Comparison of ENCODE assay signal across 14 mouse cellular contexts in the genomic region with DNA sequence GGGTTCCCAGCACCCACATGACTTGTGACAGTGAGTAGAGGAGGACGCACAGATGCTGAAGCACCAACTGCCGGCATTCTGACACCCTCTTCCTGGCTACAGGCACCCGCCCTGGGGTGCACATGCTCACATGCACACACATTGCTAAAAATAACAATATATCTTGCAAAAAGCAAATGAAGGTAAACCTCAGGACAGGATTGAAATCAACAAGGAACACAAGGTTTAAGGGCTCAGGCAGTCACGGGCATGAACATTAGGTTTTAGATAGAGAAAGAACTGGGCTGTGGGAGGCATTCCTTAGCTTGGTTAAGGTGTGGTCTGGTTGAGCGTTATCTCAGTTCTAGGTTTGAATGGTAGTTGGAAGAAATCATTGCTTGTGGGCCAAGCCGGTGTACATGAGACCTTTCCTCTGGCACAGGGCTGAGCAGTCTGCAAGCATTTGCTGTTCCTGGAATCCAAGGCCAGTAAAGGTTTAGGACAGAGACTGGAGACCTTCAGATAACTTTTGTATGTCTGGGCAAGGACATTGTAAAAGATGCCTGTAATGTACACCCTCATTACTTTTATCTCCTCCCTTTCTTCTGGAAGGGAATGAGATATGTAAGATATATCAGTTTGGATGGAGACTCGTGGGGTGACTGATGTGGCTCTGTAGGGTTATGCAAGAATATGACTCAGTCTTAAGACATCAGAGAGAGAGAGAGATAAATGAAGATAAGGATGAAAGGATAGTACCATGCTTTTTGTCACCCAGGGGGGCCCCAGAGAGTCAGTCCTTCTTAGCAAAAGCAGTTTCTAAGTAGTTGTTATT.
DNase-seq lines count a peak whose midpoint lies in the region; ATAC-seq and TF ChIP-seq lines count a peak whose summit lies in the region.
"Had no signal": no experiment of that assay in that cellular context is flagged by ENCODE, and none has a peak within 500 bp of the region (broad histone marks: within the 10 kb centered on the region; RNA-seq: fewer than 3 reads in every experiment).

No protein-coding gene starts in this region.

- 54% methylated on average over 7 of the region's 7 CpGs for WGBS in heart, embryonic 13.5 days

- H3ac ChIP-seq in C2C12 (ENCODE audit: control insufficient read depth, insufficient read length, low read depth): no peak overlapping the region

- ATAC-seq in heart, embryonic 13.5 days (ENCODE audit: extremely low read depth, insufficient number of reproducible peaks, low FRiP score, low TSS enrichment): no peak
- peak; percentile 48 for ATAC-seq in CD4-positive, CD25-positive, alpha-beta regulatory T cell, adult 4 months
- peak; percentile 47 for ATAC-seq in inflammation-experienced regulatory T-cells, adult 6 months
- ATAC-seq: lung, postnatal 0 days had no signal

- H3K9me3 ChIP-seq in heart, embryonic 13.5 days: no peaks in the 10 kb centered on the region
- H3K9me3 ChIP-seq: embryonic facial prominence, embryonic 15.5 days; forebrain, embryonic 12.5 days; hindbrain, embryonic 15.5 days had no signal

- H3K27ac ChIP-seq in heart, embryonic 13.5 days (replicated peaks): peak overlapping the region; percentile 41; the same call in 1 of the 2 replicates
- H3K27ac ChIP-seq: embryonic facial prominence, embryonic 15.5 days; forebrain, embryonic 12.5 days; hindbrain, embryonic 15.5 days had no signal

- no peak overlapping the region for H3K4me3 ChIP-seq in heart, embryonic 13.5 days
- H3K4me3 ChIP-seq in C2C12 (ENCODE audit: insufficient read depth, poor library complexity, severe bottlenecking): no peak overlapping the region
- H3K4me3 ChIP-seq: embryonic facial prominence, embryonic 15.5 days; forebrain, embryonic 12.5 days; hindbrain, embryonic 15.5 days had no signal

- intact Hi-C loops in heart, postnatal 14 days (cut with DNase I): no loop called here

- H3K79me3 ChIP-seq in C2C12 (ENCODE audit: low read depth): no peaks in the 10 kb centered on the region

- TF ChIP-seq CTCF in C2C12 (IDR thresholded peaks at IDR 0.05; ENCODE audit: control insufficient read depth, insufficient read depth, insufficient read length): no peak

- no peak for DNase-seq in heart, postnatal 14 days
- DNase-seq in frontal cortex, postnatal 14 days (ENCODE audit: low spot score in 2 of 2): no peak
- DNase-seq in cerebellum, adult 9-10 months: no peak
- DNase-seq: cerebellum, adult 18-20 months; kidney, adult 2 months; kidney, postnatal 25 days had no signal

- no peaks in the 10 kb centered on the region for H3K79me2 ChIP-seq in C2C12 (ENCODE audit: control insufficient read depth, insufficient read depth)

- no peak overlapping the region for H3K4me2 ChIP-seq in heart, embryonic 13.5 days
- H3K4me2 ChIP-seq: embryonic facial prominence, embryonic 15.5 days; forebrain, embryonic 12.5 days; hindbrain, embryonic 15.5 days had no signal

- peaks cover 10% of the 10 kb centered on the region for H3K36me3 ChIP-seq in heart, embryonic 13.5 days
- H3K36me3 ChIP-seq in C2C12 (ENCODE audit: control insufficient read depth, insufficient read depth): no peaks in the 10 kb centered on the region
- H3K36me3 ChIP-seq: embryonic facial prominence, embryonic 15.5 days; hindbrain, embryonic 15.5 days had no signal

- H3K27me3 ChIP-seq in heart, embryonic 13.5 days (replicated peaks): no peaks in the 10 kb centered on the region
- no peaks in the 10 kb centered on the region for H3K27me3 ChIP-seq in C2C12 (ENCODE audit: control insufficient read depth, insufficient read depth, insufficient read length)
- H3K27me3 ChIP-seq: embryonic facial prominence, embryonic 15.5 days; forebrain, embryonic 12.5 days; hindbrain, embryonic 15.5 days had no signal

- H3K9ac ChIP-seq in heart, embryonic 13.5 days: no peak overlapping the region
- H3K9ac ChIP-seq: embryonic facial prominence, embryonic 15.5 days; forebrain, embryonic 12.5 days; hindbrain, embryonic 15.5 days had no signal

- H3K4me1 ChIP-seq in heart, embryonic 13.5 days: peaks cover 27% of the 10 kb centered on the region
- H3K4me1 ChIP-seq: embryonic facial prominence, embryonic 15.5 days; forebrain, embryonic 12.5 days; hindbrain, embryonic 15.5 days had no signal

TF ChIP-seq in C2C12, 6 proteins besides CTCF, POLR2A, EP300 and RAD21:
- TF ChIP-seq USF1 (IDR thresholded peaks at IDR 0.05; ENCODE audit: low read depth) (no peak), CEBPB (IDR thresholded peaks at IDR 0.05; ENCODE audit: low read depth) (peak; percentile 77), FOSL1 (IDR thresholded peaks at IDR 0.05; ENCODE audit: insufficient read depth, low read length, poor library complexity, severe bottlenecking) (no peak), MAX (IDR thresholded peaks at IDR 0.05) (no peak), MYOG (IDR thresholded peaks at IDR 0.05; ENCODE audit: control insufficient read depth, extremely low read depth, insufficient read length) (no peak), MYOD1 (IDR thresholded peaks at IDR 0.05; ENCODE audit: control insufficient read depth, insufficient read length, low read depth) (no peak)
